Mouse (Mus musculus): ENCODE results near the gene Lemd1.

GRCm38 (mm10) chr1:132306808-132307207 lies 115.6 kb downstream of the Lemd1 start:
- no peak for TF ChIP-seq CTCF (IDR thresholded peaks at IDR 0.05; ENCODE audit: control insufficient read depth, insufficient read depth, low read length)
- TF ChIP-seq POLR2A (IDR thresholded peaks at IDR 0.05; ENCODE audit: borderline replicate concordance, control insufficient read depth, low read depth, low read length) = no peak
